Mouse (Mus musculus) CD4-positive, CD25-positive, alpha-beta regulatory T cell (primary cell): ENCODE results near the gene Taar8c. TPM values are rescaled to one million over a fixed set of nuclear protein-coding genes. Genes with fewer than 3 reads are reported as not detected.

Source experiments
- polyA plus RNA-seq: library from polyadenylated mRNA; unstranded; fragments of 100-300 nt; shearing (Covaris generic); gene quantifications from one replicate; pipeline ENCODE4 v1.2.1, GENCODE M21; 2017

Taar8c gene
- not detected for polyA plus RNA-seq

GRCm38 (mm10) chr10:24101812-24102211, at the start of gene Taar8c:
Gene Taar8c, minus strand, starts transcription at chr10:24101912.

GRCm38 (mm10) chr10:24149135-24149781, 47.5 kb upstream of the Taar8c start, which contains the start of gene Stx7:
Gene Stx7, plus strand, starts transcription at chr10:24149302.

GRCm38 (mm10) chr10:24109434-24109833, 7.7 kb upstream of the Taar8c start, which contains the start of gene Taar9:
Gene Taar9, minus strand, starts transcription at chr10:24109534.

GRCm38 (mm10) chr10:24092194-24092593, 9.5 kb downstream of the Taar8c start, which contains the start of gene Taar8b:
Gene Taar8b, minus strand, starts transcription at chr10:24092294.

GRCm38 (mm10) chr10:24076200-24076599, 25.5 kb downstream of the Taar8c start, which contains the start of gene Taar8a:
Gene Taar8a, plus strand, starts transcription at chr10:24076500.

Other genes starting within 250 kb of the Taar8c start
- not detected for gene Vnn1, start 207.2 kb downstream of the Taar8c start, polyA plus RNA-seq
- gene Taar1, start 181.6 kb downstream of the Taar8c start, polyA plus RNA-seq, result not detected
- not detected for gene Taar2, start 163.3 kb downstream of the Taar8c start, polyA plus RNA-seq
- not detected for gene Taar3, start 152.4 kb downstream of the Taar8c start, polyA plus RNA-seq
- not detected for gene Taar4, start 141.4 kb downstream of the Taar8c start, polyA plus RNA-seq
- gene Taar5, start 131.2 kb downstream of the Taar8c start, polyA plus RNA-seq, result not detected
- not detected for gene Taar6, start 116.3 kb downstream of the Taar8c start, polyA plus RNA-seq
- gene Taar7a, start 108.4 kb downstream of the Taar8c start, polyA plus RNA-seq, result not detected
- gene Taar7b, start 102.0 kb downstream of the Taar8c start, polyA plus RNA-seq, result not detected
- not detected for gene Taar7d, start 74.7 kb downstream of the Taar8c start, polyA plus RNA-seq
- gene Taar7e, start 64.3 kb downstream of the Taar8c start, polyA plus RNA-seq, result not detected
- gene Taar7f, start 52.4 kb downstream of the Taar8c start, polyA plus RNA-seq, result not detected
- gene Taar8a, start 25.4 kb downstream of the Taar8c start, polyA plus RNA-seq, result not detected
- gene Taar8b, start 9.6 kb downstream of the Taar8c start, polyA plus RNA-seq, result not detected
- not detected for gene Taar9, start 7.6 kb upstream of the Taar8c start, polyA plus RNA-seq
- gene Stx7, start 47.4 kb upstream of the Taar8c start, polyA plus RNA-seq, result 38.7 TPM
- gene Moxd1, start 121.6 kb upstream of the Taar8c start, polyA plus RNA-seq, result not detected